Mouse (Mus musculus) stomach, embryonic 15.5 days (tissue): ENCODE data around the gene Cryzl1. TPM values are rescaled to one million over a fixed set of nuclear protein-coding genes. Genes with fewer than 3 reads are reported as not detected.
"Not testable (repeated sequence)": the region's sequence is repeated elsewhere in the genome, so short reads cannot be mapped to it uniquely, and the experiment has no call there.

ENCODE experiments used
- ATAC-seq: fragments of 200-750 bp; cut with Nextera tagmentation; 2 replicates; pipeline ENCODE4 v1.8.0; 2017; ENCODE audit warnings: low read depth, moderate number of reproducible peaks, moderate TSS enrichment; ENCODE audit not compliant: insufficient read depth, low FRiP score
- H3K27ac ChIP-seq: fragments of 300-500 bp; sonication (generic); 2 replicates; pipeline ENCODE4 v1.5.1; 2015; ENCODE audit warnings: mild to moderate bottlenecking, inconsistent platforms
- H3K27me3 ChIP-seq: fragments of 300-500 bp; sonication (generic); replicated peaks from 2 replicates; pipeline ENCODE4 v1.6.1; 2015; ENCODE audit warnings: inconsistent platforms
- H3K36me3 ChIP-seq: fragments of 300-500 bp; sonication (generic); 2 replicates; pipeline ENCODE4 v1.6.1; 2015; ENCODE audit warnings: inconsistent platforms
- H3K4me1 ChIP-seq: fragments of 300-500 bp; sonication (generic); 2 replicates; pipeline ENCODE4 v1.6.1; 2015; ENCODE audit warnings: inconsistent platforms
- H3K4me2 ChIP-seq: fragments of 300-500 bp; sonication (generic); 2 replicates; pipeline ENCODE4 v1.6.1; 2015; ENCODE audit warnings: mild to moderate bottlenecking, inconsistent platforms
- H3K4me3 ChIP-seq: fragments of 300-500 bp; sonication (generic); replicated peaks from 2 replicates; pipeline ENCODE4 v1.5.1; 2015; ENCODE audit warnings: inconsistent platforms
- H3K9ac ChIP-seq: fragments of 300-500 bp; sonication (generic); 2 replicates; pipeline ENCODE4 v1.6.1; 2015; ENCODE audit warnings: inconsistent platforms
- H3K9me3 ChIP-seq: fragments of 300-500 bp; sonication (generic); 2 replicates; pipeline ENCODE4 v1.6.1; 2016; ENCODE audit warnings: inconsistent platforms
- WGBS: fragments of 180-500 bp; shearing (Covaris S2); methylation state at CpG from one replicate; pipeline ENCODE4 v1.1.7; 2015; 5-methylcytosine and 5-hydroxymethylcytosine counted together
- polyA plus RNA-seq: library from polyadenylated mRNA; unstranded; fragments of >200 nt; fragmentation: Nextera tagmentation; extraction: Ambion mirVana; gene quantifications from 2 replicates; pipeline ENCODE4 v1.2.1, GENCODE M21; 2015

Cryzl1 gene
- polyA plus RNA-seq, 1 experiment from 2014 or later: 67.6 TPM

DNA sequence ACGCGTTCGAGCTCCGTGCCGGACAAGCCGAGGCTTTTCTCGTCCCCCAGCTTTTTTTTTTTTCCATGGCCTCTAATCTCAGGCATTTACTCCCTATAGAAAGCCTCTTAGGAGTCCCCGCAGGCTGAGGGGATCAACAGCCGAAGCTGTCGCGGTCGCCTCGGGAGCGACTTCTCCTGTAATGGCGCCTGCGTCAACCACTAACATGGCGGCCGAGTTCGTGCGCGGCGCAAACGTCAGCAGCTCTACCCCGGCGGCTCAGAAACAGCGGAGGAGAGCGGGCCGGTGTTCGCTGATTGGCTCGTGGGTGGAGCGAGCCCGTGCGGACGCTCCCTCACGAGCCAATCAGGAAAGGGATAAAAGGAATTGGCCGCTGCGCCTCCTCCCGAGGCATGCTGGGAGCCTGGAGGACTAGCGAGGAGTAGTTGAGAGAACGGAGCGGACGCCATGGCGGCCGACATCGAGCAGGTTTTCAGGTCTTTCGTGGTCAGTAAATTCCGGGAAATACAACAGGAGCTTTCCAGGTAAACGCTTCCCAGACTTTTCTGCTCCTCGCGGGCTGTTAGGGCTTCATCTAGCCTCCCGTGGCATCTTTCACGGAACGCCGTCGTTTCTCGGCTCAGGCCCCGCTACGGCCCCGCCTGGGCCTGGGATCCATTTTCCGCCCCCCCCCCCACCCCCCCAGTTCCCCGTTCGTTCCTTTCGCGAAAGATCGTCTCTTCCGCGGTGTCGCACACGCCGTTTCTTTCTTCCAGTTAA is 81.1 kb downstream of the Cryzl1 start, which contains the start of gene Son:
Gene Son (plus strand): TSS at position 46 of the 759 bp plus-strand sequence.
- H3K9ac ChIP-seq: peak within 1 kb of the TSS; percentile 89
- H3K36me3 ChIP-seq: peaks cover 7% of the 10 kb centered on the region
- peaks cover 9% of the 10 kb centered on the region for H3K4me1 ChIP-seq
- H3K9me3 ChIP-seq: no peaks in the 10 kb centered on the region
- peak within 1 kb of the TSS; percentile 76 for H3K4me3 ChIP-seq
- peak within 1 kb of the TSS; percentile 99 for H3K27ac ChIP-seq
- peak within 1 kb of the TSS; percentile 97 for H3K4me2 ChIP-seq
- under 1% methylated on average over 67 of the region's 70 CpGs for WGBS
- no peaks in the 10 kb centered on the region for H3K27me3 ChIP-seq
- peak; percentile 95 for ATAC-seq

- Histone ChIP-seq H3K9me3 (no peaks in the 10 kb centered on the region), H3K27me3 (no peaks in the 10 kb centered on the region), H3K36me3 (peaks cover 7% of the 10 kb centered on the region; the same call in 1 of the 2 replicates), H3K4me3 (peak within 1 kb of the TSS; percentile 76), H3K4me2 (peak within 1 kb of the TSS; percentile 97), H3K27ac (peak within 1 kb of the TSS; percentile 99), H3K9ac (peak within 1 kb of the TSS; percentile 89), H3K4me1 (peaks cover 3% of the 10 kb centered on the region; the same call in 1 of the 2 replicates)
- peak; percentile 93 for ATAC-seq
- WGBS: under 1% methylated on average over 59 of the region's 59 CpGs
Measured at GRCm38 (mm10) chr16:91646681-91647419, 81.9 kb downstream of the Cryzl1 start, which contains the start of gene Gart. Gart (minus strand) TSS chr16:91646952.

GRCm38 (mm10) chr16:91645995-91646602 is 82.7 kb downstream of the Cryzl1 start:
- no peak for ATAC-seq
- Histone ChIP-seq H3K4me1 (peaks cover 3% of the 10 kb centered on the region; the same call in 1 of the 2 replicates), H3K4me2 (peak overlapping the region; percentile 97), H3K4me3 (peak overlapping the region; percentile 76), H3K36me3 (peaks cover 11% of the 10 kb centered on the region), H3K27ac (peak overlapping the region; percentile 99; the same call in 1 of the 2 replicates), H3K9me3 (no peaks in the 10 kb centered on the region), H3K9ac (peak overlapping the region; percentile 69; the same call in 1 of the 2 replicates), H3K27me3 (no peaks in the 10 kb centered on the region)
- WGBS: 1% methylated on average over 11 of the region's 11 CpGs

GRCm38 (mm10) chr16:91645420-91645819 is 83.4 kb downstream of the Cryzl1 start:
- not testable (repeated sequence) for H3K9me3 ChIP-seq, H3K4me1 ChIP-seq, H3K9ac ChIP-seq, ATAC-seq, H3K27ac ChIP-seq, H3K4me3 ChIP-seq, H3K27me3 ChIP-seq, H3K4me2 ChIP-seq
- WGBS: 64% methylated on average over 1 of the region's 2 CpGs
- H3K36me3 ChIP-seq: peaks cover 14% of the 10 kb centered on the region

DNA sequence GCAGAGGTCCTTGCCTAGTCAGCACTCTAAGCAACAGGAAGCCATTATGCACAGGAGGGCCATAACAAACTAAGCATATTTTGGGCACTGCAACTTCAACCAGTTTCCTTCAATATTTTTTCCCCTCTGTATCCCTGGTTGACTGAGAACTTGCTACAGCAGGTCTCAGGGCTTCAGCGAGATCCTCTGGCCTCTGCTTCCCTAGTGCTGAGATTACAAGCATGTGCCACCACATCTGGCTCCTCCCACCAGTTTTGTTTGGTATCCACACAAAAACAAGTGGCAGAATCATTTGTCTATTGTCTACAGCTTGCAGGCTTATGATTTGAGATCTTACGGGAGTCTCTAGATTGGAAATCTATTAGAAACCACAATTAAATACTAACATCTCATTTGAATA is 83.9 kb downstream of the Cryzl1 start:
- Histone ChIP-seq H3K9ac (no peak overlapping the region), H3K4me3 (no peak overlapping the region), H3K27me3 (no peaks in the 10 kb centered on the region), H3K9me3 (no peaks in the 10 kb centered on the region), H3K36me3 (peaks cover 18% of the 10 kb centered on the region), H3K27ac (no peak overlapping the region), H3K4me2 (no peak overlapping the region), H3K4me1 (peaks cover 3% of the 10 kb centered on the region; the same call in 1 of the 2 replicates)
- no peak for ATAC-seq
- 82% methylated on average over 2 of the region's 2 CpGs for WGBS

DNA sequence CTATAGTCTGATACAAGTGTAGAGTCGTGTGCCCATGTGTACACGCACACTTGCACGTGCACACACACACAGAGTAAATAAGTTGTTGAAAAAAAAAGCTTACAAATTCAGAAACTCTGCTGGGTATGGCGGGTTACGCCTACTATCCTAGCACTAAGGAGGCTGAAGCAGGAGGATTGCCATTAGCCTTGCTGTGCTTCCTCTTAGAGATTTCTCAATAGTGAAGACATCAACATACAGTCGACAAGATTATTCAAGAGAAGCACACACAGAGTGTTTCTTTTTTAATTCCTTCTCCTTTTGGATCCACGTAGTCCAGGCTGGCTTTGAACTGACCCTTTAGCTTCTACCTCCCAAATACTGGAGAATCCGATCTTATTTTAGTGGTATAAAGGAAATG is 88.6 kb downstream of the Cryzl1 start:
- H3K36me3 ChIP-seq: peaks cover 55% of the 10 kb centered on the region
- 93% methylated on average over 8 of the region's 8 CpGs for WGBS

DNA sequence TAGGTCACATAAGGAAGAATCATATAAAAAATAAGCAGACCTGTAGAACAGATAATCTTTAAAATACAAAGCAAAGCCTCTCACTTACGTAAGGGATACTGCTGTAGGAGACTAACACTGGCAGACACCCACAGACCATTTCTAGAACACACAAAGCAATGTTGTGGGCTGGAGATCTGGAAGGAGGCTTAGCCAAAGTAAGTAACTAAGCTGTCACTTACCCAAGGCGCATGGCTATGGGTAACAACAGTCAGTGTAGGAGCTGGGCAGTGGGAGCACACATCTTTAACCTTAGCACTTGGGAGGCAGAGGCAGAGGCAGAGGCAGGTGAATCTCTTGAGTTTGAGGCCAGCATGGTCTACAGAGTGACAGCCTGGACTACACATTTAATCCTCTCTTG is 89.1 kb downstream of the Cryzl1 start:
- H3K27me3 ChIP-seq: no peaks in the 10 kb centered on the region
- H3K4me1 ChIP-seq: no peaks in the 10 kb centered on the region
- H3K36me3 ChIP-seq: peaks cover 59% of the 10 kb centered on the region
- no peak overlapping the region for H3K9ac ChIP-seq
- WGBS: 92% methylated on average over 2 of the region's 2 CpGs
- H3K4me2 ChIP-seq: no peak overlapping the region
- H3K4me3 ChIP-seq: no peak overlapping the region
- H3K9me3 ChIP-seq: no peaks in the 10 kb centered on the region
- H3K27ac ChIP-seq: no peak overlapping the region
- ATAC-seq: no peak

More for the DNA sequence above, 88.6 kb downstream of the Cryzl1 start:
- Histone ChIP-seq H3K9ac (no peak overlapping the region), H3K4me3 (no peak overlapping the region), H3K4me2 (no peak overlapping the region), H3K27ac (no peak overlapping the region), H3K27me3 (no peaks in the 10 kb centered on the region), H3K9me3 (no peaks in the 10 kb centered on the region), H3K4me1 (no peaks in the 10 kb centered on the region)
- no peak for ATAC-seq

Other genes starting within 250 kb of the Cryzl1 start
- 48.8 and 49.4 TPM in 2 replicates for gene Ifnar1, start 243.7 kb downstream of the Cryzl1 start, polyA plus RNA-seq
- gene Ifngr2, start 181.9 kb downstream of the Cryzl1 start, polyA plus RNA-seq: 49.3 and 55.6 TPM in 2 replicates
- gene Tmem50b, start 131.2 kb downstream of the Cryzl1 start, polyA plus RNA-seq: 40.6 and 46.7 TPM in 2 replicates
- gene Dnajc28, start 109.9 kb downstream of the Cryzl1 start, polyA plus RNA-seq: 2.9 and 3.3 TPM in 2 replicates
- 107 and 115 TPM in 2 replicates for gene Gart, start 82.0 kb downstream of the Cryzl1 start, polyA plus RNA-seq
- 108 and 114 TPM in 2 replicates for gene Son, start 81.5 kb downstream of the Cryzl1 start, polyA plus RNA-seq
- 20.5 and 21.1 TPM in 2 replicates for gene Donson, start 40.2 kb downstream of the Cryzl1 start, polyA plus RNA-seq
- 19.4 and 21.7 TPM in 2 replicates for gene Itsn1, start 306 bp upstream of the Cryzl1 start, polyA plus RNA-seq